Mouse (Mus musculus) WW6 (cell line): Measurements from ENCODE around the gene Gm11562.

Source experiments
- DNase-seq: peaks from one replicate; pipeline ENCODE4 v3.0.0-alpha.2; 2013; ENCODE audit warnings: low read depth, low spot score

Gene Gm11562

DNA sequence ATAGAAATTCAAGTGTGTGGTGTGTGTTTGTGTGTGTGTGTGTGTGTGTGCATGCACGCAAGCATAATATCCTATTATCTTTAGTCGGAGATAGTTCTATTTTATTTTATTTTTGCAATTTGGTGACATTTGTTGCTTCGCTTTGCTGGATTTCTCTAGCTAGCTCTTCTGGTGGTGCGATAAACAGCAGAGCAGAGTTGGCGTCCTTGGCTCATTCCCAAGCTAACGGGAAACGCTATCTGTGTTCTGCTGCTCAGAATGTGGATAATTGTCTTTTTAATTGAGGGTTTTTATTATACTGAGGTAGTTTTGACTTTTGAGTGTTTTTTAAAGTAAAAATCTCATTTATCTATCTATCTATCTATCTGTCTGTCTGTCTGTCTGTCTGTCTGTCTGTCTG, 35.1 kb downstream of the Gm11562 start:
- no peak for DNase-seq

GRCm38 (mm10) chr11:99583245-99583704, 37.0 kb downstream of the Gm11562 start, which contains the start of gene Krtap1-4:
Gene Krtap1-4, minus strand, starts transcription at chr11:99583654.
- no peak for DNase-seq

DNA sequence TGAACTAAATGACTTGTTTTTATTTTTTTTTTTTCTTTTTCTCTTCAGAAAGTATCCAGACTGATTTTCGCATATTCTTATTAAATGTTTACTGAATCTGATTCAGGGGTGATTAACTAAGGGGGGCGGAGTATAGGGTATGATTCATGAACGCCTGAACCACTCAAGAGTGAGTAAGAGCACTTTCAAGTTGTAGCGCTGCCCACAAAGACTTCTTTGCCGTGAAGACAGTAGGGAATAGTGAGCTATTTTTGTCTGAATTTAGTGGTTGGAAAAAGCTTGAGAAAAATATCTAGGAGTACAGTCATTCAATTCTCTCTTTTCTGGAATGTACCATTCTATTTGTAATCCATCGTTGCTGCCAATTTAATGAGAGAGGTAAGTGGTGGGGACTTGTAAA, 38.7 kb downstream of the Gm11562 start:
- no peak for DNase-seq

DNA sequence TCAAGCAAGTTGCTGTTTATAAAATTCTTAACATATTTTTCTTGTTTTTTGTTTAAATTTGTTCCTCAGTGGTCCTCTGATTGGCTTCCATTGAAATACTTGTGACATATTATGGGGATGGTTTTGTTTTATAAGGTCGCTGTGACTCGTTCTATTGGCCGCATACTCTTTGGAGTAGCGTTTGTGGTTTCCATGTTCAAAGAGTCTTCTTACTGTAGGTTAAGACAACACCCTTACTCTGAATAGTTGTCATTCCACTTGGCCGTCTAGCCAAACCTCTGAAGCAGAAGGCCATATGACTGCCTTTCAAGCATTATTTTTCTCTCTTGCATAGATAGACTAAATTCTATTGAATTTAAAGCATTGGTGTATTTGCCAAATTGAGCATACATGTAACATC, 39.2 kb downstream of the Gm11562 start:
- no peak for DNase-seq

DNA sequence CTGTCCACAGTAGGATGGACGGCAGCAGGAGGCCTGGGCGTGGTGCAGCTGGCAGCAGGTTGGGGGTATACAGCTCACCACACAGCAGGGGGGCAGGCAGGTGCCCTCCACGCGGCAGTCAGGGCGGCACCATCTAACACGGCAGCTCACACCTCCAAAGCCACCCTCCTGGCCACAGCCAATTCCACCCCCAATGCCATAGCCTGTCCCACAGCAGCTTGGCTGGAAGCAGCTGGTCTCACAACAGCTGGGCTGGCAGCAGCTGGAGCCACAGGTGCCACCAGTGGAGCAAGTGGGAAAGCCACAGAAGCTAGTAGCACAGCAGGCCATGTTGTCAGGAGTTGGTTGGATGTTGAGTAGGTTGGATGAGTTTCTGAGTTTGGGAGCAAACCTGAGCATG, 39.6 kb downstream of the Gm11562 start, which contains the start of gene Krtap1-5:
TSS of gene Krtap1-5 (minus strand) at position 381 of the 400 bp plus-strand sequence.
- no peak for DNase-seq

- peak; percentile 53 for DNase-seq
Measured at GRCm38 (mm10) chr11:99574106-99574505, 46.1 kb downstream of the Gm11562 start.

DNA sequence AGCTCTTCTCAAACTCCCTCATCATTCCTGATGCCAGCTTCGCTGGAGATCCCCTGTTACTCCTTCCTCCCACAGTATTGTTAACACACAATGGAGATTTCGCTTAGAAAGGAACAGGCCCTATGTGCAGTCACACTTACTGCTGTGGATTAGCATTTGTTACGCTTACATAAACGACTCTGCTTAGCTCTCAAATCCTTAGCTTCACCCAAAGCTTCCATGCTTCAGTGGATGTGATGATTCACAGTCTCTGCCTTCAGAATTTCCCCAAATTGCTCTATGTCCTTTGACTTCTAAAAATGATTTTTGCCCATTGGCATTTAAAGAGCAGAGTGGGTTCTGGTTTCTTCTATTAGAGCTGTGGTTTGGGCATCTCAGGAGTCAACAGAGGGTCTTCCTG, 47.1 kb downstream of the Gm11562 start:
- no peak for DNase-seq
